Mouse (Mus musculus): ENCODE data around the gene Hist1h2be. TPM values are rescaled to one million over a fixed set of nuclear protein-coding genes. Genes with fewer than 3 reads are reported as not detected.
"Not testable (repeated sequence)": the region's sequence is repeated elsewhere in the genome, so short reads cannot be mapped to it uniquely, and the experiment has no call there.

Gene Hist1h2be
- polyA plus RNA-seq, 1 experiment from 2014 or later: 1.5 TPM

- Histone ChIP-seq H3K9ac (ENCODE audit: low read length) (no peak overlapping the region), H3K4me3 (ENCODE audit: low read depth, low read length) (no peak overlapping the region), H3K9me3 (ENCODE audit: control insufficient read depth, low read length) (no peaks in the 10 kb centered on the region), H3K27ac (ENCODE audit: low read depth) (no peak overlapping the region), H3K4me2 (ENCODE audit: low read length) (no peak overlapping the region), H3K36me3 (ENCODE audit: control insufficient read depth, insufficient read depth, low read length) (no peaks in the 10 kb centered on the region), H3K4me1 (replicated peaks; ENCODE audit: control insufficient read depth, insufficient read depth, low read length) (no peaks in the 10 kb centered on the region), H3K27me3 (replicated peaks; ENCODE audit: control insufficient read depth, insufficient read depth, low read length) (no peaks in the 10 kb centered on the region)
- 87% methylated on average over 7 of the region's 7 CpGs for WGBS
- ATAC-seq (replicated peaks; ENCODE audit: low FRiP score, low TSS enrichment, low read depth) (no peak), DNase-seq (ENCODE audit: low spot score) (peak; percentile 39)
Measured at GRCm38 (mm10) chr13:23595622-23596372, 25.1 kb downstream of the Hist1h2be start.

DNA sequence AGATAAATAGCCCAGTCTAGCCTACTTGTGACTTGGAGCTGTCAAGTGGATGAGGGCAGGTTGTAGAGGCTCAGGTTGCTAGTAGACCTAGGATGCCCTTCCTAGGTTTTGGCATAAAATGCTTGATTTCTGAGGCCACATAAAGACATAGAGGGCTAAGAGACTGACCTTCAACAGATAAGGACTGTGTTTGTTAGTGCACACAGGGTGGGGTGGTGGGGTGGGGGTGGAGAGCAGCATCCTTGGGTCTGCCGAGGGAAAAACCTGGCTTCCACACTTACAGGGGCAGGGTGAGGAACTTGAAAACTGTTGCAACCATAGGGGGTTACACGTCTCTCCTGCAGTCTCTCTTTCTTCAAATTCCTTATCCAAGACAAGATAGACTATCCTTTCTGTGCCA lies 25.7 kb downstream of the Hist1h2be start:
- H3K36me3 ChIP-seq (ENCODE audit: control insufficient read depth, insufficient read depth, low read length): no peaks in the 10 kb centered on the region
- no peaks in the 10 kb centered on the region for H3K27me3 ChIP-seq (replicated peaks; ENCODE audit: control insufficient read depth, insufficient read depth, low read length)
- no peak overlapping the region for H3K9ac ChIP-seq (ENCODE audit: low read length)
- H3K9me3 ChIP-seq (ENCODE audit: control insufficient read depth, low read length): no peaks in the 10 kb centered on the region
- DNase-seq (ENCODE audit: low spot score) (no peak), ATAC-seq (replicated peaks; ENCODE audit: low FRiP score, low TSS enrichment, low read depth) (no peak)
- no peaks in the 10 kb centered on the region for H3K4me1 ChIP-seq (replicated peaks; ENCODE audit: control insufficient read depth, insufficient read depth, low read length)
- no peak overlapping the region for H3K4me2 ChIP-seq (ENCODE audit: low read length)
- no peak overlapping the region for H3K4me3 ChIP-seq (ENCODE audit: low read depth, low read length)
- WGBS: 75% methylated on average over 2 of the region's 2 CpGs
- H3K27ac ChIP-seq (ENCODE audit: low read depth): no peak overlapping the region

- H3K27me3 ChIP-seq (replicated peaks; ENCODE audit: control insufficient read depth, insufficient read depth, low read length): no peaks in the 10 kb centered on the region
- no peaks in the 10 kb centered on the region for H3K36me3 ChIP-seq (ENCODE audit: control insufficient read depth, insufficient read depth, low read length)
- ATAC-seq (replicated peaks; ENCODE audit: low FRiP score, low TSS enrichment, low read depth): no peak
- no peaks in the 10 kb centered on the region for H3K4me1 ChIP-seq (replicated peaks; ENCODE audit: control insufficient read depth, insufficient read depth, low read length)
- peak; percentile 50 for DNase-seq (ENCODE audit: low spot score)
- H3K4me3 ChIP-seq (ENCODE audit: low read depth, low read length): no peak overlapping the region
- no peak overlapping the region for H3K9ac ChIP-seq (ENCODE audit: low read length)
- no peak overlapping the region for H3K4me2 ChIP-seq (ENCODE audit: low read length)
- H3K27ac ChIP-seq (ENCODE audit: low read depth): peak overlapping the region; percentile 57; the same call in 1 of the 2 replicates
- whole genome bisulfite sequencing: 63% methylated on average over 5 of the region's 5 CpGs
- H3K9me3 ChIP-seq (ENCODE audit: control insufficient read depth, low read length): no peaks in the 10 kb centered on the region
Measured at GRCm38 (mm10) chr13:23593051-23593770, 27.7 kb downstream of the Hist1h2be start.

GRCm38 (mm10) chr13:23592614-23593013 lies 28.3 kb downstream of the Hist1h2be start:
- WGBS: 88% methylated on average over 7 of the region's 7 CpGs
- H3K27ac ChIP-seq (ENCODE audit: low read depth): 0 out of 2 replicates have a peak overlapping the region, but pooled peaks have one; percentile 57
- DNase-seq (ENCODE audit: low spot score): no peak
- no peaks in the 10 kb centered on the region for H3K27me3 ChIP-seq (replicated peaks; ENCODE audit: control insufficient read depth, insufficient read depth, low read length)
- H3K36me3 ChIP-seq (ENCODE audit: control insufficient read depth, insufficient read depth, low read length): no peaks in the 10 kb centered on the region
- H3K4me1 ChIP-seq (replicated peaks; ENCODE audit: control insufficient read depth, insufficient read depth, low read length): no peaks in the 10 kb centered on the region
- H3K4me3 ChIP-seq (ENCODE audit: low read depth, low read length): no peak overlapping the region
- no peak overlapping the region for H3K9ac ChIP-seq (ENCODE audit: low read length)
- H3K9me3 ChIP-seq (ENCODE audit: control insufficient read depth, low read length): no peaks in the 10 kb centered on the region
- ATAC-seq (replicated peaks; ENCODE audit: low FRiP score, low TSS enrichment, low read depth): no peak
- no peak overlapping the region for H3K4me2 ChIP-seq (ENCODE audit: low read length)

DNA sequence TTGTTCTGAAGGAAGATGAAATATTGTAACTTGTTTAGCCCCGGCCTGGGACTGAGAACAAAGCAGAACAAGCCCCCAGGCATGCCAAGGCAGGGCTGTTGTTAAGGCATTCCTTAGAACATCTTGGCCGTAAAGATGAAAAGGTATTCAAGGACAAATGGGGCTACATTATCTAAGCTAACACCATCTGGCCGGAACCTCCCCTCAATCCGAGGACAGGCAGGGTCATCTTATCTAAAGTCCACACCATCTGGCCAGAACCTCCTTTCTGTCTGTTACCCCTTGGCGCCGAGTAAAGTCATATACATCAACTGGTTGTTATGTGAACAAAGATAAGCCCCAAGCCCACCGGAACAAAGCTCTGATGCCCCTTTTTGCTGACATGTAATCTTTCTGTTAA lies 29.0 kb downstream of the Hist1h2be start:
- H3K27ac ChIP-seq (ENCODE audit: low read depth); H3K9me3 ChIP-seq (ENCODE audit: control insufficient read depth, low read length); H3K4me2 ChIP-seq (ENCODE audit: low read length); H3K36me3 ChIP-seq (ENCODE audit: control insufficient read depth, insufficient read depth, low read length); H3K4me1 ChIP-seq (replicated peaks; ENCODE audit: control insufficient read depth, insufficient read depth, low read length); H3K4me3 ChIP-seq (ENCODE audit: low read depth, low read length); ATAC-seq (replicated peaks; ENCODE audit: low FRiP score, low TSS enrichment, low read depth); H3K27me3 ChIP-seq (replicated peaks; ENCODE audit: control insufficient read depth, insufficient read depth, low read length); H3K9ac ChIP-seq (ENCODE audit: low read length): not testable (repeated sequence)
- WGBS: 88% methylated on average over 7 of the region's 7 CpGs
- DNase-seq (ENCODE audit: low spot score): peak; percentile 36

- no peak overlapping the region for H3K9ac ChIP-seq (ENCODE audit: low read length)
- WGBS: 91% methylated on average over 7 of the region's 7 CpGs
- H3K9me3 ChIP-seq (ENCODE audit: control insufficient read depth, low read length): no peaks in the 10 kb centered on the region
- no peak overlapping the region for H3K27ac ChIP-seq (ENCODE audit: low read depth)
- H3K4me3 ChIP-seq (ENCODE audit: low read depth, low read length): no peak overlapping the region
- peaks cover 4% of the 10 kb centered on the region; the same call in 1 of the 2 replicates for H3K4me1 ChIP-seq (replicated peaks; ENCODE audit: control insufficient read depth, insufficient read depth, low read length)
- H3K36me3 ChIP-seq (ENCODE audit: control insufficient read depth, insufficient read depth, low read length): no peaks in the 10 kb centered on the region
- ATAC-seq (replicated peaks; ENCODE audit: low FRiP score, low TSS enrichment, low read depth): no peak
- peak; percentile 35 for DNase-seq (ENCODE audit: low spot score)
- no peak overlapping the region for H3K4me2 ChIP-seq (ENCODE audit: low read length)
- no peaks in the 10 kb centered on the region for H3K27me3 ChIP-seq (replicated peaks; ENCODE audit: control insufficient read depth, insufficient read depth, low read length)
Measured at GRCm38 (mm10) chr13:23591206-23591605, 29.7 kb downstream of the Hist1h2be start.

GRCm38 (mm10) chr13:23586940-23587225 lies 34.0 kb downstream of the Hist1h2be start:
- no peak for ATAC-seq (replicated peaks; ENCODE audit: low FRiP score, low TSS enrichment, low read depth)
- Histone ChIP-seq H3K36me3 (ENCODE audit: control insufficient read depth, insufficient read depth, low read length) (no peaks in the 10 kb centered on the region), H3K9me3 (ENCODE audit: control insufficient read depth, low read length) (no peaks in the 10 kb centered on the region), H3K4me1 (replicated peaks; ENCODE audit: control insufficient read depth, insufficient read depth, low read length) (peaks cover 24% of the 10 kb centered on the region), H3K4me3 (ENCODE audit: low read depth, low read length) (peak overlapping the region; percentile 55; the same call in 1 of the 2 replicates), H3K27me3 (replicated peaks; ENCODE audit: control insufficient read depth, insufficient read depth, low read length) (no peaks in the 10 kb centered on the region), H3K27ac (ENCODE audit: low read depth) (peak overlapping the region; percentile 99), H3K4me2 (ENCODE audit: low read length) (peak overlapping the region; percentile 94), H3K9ac (ENCODE audit: low read length) (peak overlapping the region; percentile 88)
- WGBS: 5% methylated on average over 1 of the region's 1 CpGs
- DNase-seq (ENCODE audit: low spot score): no peak

DNA sequence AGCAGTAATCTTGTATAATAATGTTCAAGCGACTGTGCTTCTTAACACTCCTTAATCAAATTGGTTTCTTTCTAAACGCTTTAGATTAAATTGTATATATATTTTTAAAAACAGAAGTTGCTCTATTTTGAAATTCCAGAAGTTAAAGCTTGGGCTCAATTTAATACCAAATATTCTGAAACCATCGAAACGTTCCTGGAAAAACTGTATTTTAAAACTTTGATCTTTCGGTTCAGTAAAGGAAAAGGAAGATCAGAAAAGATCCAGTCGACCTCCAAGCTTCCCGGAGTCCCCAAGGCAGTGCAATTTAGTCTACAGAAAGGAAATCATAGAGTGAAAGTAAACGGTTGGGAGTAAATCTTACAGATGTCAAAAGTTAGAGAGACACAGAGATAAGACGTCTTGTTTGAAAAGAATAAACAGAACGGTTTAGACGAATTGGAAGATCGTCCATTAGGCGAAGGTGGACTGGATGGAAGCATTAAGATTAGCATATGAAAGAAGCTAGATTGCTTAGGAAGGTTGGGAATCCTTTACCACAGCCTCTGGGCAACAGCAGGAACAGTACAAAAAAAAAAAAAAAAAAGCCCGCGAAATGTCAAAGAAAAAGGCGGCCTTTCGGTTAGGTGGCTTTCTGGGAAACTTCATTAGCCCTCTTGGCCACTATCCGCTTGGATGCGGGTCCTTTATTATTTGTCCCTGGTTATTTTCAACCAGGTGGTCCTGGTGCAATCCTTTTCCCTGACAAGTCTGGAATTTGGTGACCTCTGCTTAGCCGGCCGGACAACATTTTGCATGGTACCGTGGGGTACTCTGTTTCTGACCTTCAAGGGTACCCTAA lies 34.6 kb downstream of the Hist1h2be start:
- Histone ChIP-seq H3K27ac (ENCODE audit: low read depth) (peak overlapping the region; percentile 99), H3K4me3 (ENCODE audit: low read depth, low read length) (peak overlapping the region; percentile 55), H3K9me3 (ENCODE audit: control insufficient read depth, low read length) (no peaks in the 10 kb centered on the region), H3K36me3 (ENCODE audit: control insufficient read depth, insufficient read depth, low read length) (no peaks in the 10 kb centered on the region), H3K9ac (ENCODE audit: low read length) (peak overlapping the region; percentile 88), H3K4me2 (ENCODE audit: low read length) (peak overlapping the region; percentile 94), H3K4me1 (replicated peaks; ENCODE audit: control insufficient read depth, insufficient read depth, low read length) (peaks cover 24% of the 10 kb centered on the region), H3K27me3 (replicated peaks; ENCODE audit: control insufficient read depth, insufficient read depth, low read length) (no peaks in the 10 kb centered on the region)
- ATAC-seq (replicated peaks; ENCODE audit: low FRiP score, low TSS enrichment, low read depth) (no peak), DNase-seq (ENCODE audit: low spot score) (peak; percentile 71)
- whole genome bisulfite sequencing: under 1% methylated on average over 22 of the region's 22 CpGs

All from intestine, embryonic 14.5 days (tissue).